Mouse (Mus musculus) spleen, adult 12 weeks (tissue): ENCODE results near the gene Ptprt.

Experiments
- DNase-seq: peaks from one replicate; pipeline ENCODE4 v3.0.0; 2022; ENCODE audit warnings: low spot score

Gene Ptprt

DNA sequence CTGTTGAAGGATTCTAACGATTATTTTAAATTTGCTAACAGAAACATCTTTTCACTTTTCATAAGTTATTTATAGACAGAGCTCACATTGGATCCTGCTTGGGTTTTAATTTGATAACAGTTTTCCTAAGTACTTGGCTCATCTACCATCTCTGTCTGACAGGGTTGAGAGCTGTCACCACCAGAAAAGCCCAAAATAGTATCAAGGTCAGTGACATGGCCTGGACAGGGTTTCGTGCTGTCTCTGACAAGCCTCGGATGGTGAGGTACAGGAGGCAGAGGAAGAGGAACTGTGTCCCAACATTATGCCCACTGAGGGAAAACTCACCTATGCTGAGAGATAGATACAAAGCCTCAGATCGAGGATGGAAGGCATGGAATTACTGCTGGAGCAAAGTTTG, 79.3 kb downstream of the Ptprt start:
- DNase-seq = no peak

DNA sequence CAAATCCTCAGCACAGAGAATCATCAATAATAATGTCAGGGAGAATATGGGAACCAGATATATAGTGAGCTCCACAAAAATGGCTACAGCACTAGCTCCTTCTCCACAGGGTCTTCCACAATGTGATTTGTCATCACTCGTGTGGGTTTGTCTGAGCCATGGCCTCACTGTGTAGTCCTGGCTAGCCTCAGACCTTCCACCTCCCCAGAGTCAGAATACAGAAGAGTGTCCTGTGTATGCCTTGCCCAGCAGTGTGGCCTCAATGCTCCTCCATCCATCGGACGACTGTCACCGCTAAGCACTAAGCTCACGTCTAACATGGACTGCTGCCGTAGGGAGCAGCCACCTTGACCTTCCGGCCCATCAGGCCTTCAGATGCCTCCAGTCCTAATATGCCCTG, 83.1 kb downstream of the Ptprt start:
- DNase-seq = no peak

DNA sequence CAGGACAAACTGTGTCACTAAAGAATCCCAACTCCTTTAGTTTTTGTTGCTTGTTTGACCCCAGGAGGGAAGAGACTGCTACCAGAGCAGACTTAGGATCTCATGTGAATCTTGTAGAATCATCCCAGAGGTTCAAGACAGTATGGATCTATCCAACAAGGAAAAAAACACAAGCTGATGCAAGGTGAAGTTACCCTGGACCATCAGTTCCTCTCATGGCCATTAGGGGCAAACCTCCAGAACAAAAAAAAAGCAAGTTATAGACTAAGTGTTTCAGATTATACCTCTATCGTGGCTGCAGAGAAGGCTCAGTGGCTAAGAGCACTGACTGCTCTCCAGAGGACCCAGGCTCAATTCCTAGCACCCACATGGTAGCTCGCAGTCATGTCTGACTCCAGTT, 88.1 kb downstream of the Ptprt start:
- DNase-seq = no peak

DNA sequence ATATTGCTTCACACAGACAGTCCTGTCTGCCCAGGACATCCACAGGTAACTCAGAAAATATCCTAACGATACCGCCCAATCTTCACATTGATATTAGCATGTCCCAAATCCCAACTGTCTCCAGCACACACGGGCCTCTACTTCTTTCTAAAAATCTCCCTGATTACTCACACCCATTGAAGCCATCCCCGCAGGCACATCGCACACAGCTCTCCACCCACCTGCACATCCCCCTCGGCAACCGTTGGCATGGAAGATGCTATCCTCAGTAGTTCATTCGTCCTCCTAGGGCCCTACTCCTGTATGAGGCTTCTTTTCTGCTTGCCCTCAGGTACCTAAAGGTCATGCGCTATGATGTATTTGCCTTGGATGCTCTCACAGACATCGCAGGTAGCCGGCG, 89.9 kb downstream of the Ptprt start:
- DNase-seq = no peak

DNA sequence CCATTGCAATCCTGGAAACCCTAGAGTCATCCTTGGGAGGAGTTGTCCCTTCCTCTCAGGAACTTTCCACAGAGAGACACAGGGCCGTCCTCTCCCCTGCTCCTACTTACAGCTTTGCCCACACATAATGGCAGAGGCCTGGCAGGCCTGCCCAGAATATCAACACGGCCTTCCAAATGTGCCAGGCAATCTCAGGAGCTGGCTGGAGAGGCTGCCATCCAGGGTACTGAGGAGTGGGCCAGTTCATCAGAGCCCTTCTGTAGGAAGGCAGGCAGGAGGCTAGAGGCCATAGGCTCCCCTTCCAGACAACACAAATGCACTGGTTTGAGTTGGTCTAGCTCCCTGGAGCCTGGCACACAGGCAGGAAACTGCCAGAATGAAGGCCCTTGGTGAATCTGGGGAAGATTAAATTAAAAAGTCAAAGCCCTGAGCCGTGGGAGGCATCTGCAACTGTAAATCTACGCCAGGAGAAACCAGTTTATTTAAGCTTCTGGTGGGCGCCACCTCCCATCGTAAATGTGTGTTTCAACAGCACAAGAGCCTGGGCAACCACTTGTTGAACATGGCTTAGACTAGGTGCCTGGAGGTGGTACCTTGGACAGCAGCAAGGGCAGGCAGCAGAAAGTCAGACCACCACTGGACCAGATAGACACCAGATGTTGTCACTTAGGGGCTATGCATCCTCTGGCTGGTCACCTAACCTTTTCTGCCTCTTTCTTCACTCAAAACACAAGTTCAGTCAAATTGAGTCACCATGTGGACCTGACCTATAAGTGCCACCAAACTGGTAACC, 92.4 kb downstream of the Ptprt start:
- DNase-seq = no peak

DNA sequence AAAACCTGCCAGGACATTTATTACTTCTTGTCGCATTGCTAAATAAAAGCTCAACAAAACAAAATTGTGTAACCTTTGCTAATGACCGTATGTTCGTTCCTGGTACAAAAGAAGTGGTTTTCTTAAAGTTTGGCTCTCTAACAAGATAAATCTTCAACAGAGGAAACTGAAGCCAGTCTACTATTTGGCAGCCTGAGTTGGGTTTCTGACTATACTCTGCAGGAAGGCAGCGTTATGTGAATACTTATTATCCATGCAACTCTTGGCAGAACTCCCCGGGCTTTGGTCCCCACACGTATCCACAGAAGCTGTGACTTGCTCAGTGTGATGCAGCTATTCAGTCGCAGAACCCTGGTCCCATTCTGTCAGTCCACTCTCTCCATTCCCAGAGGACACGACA, 112.6 kb downstream of the Ptprt start:
- no peak for DNase-seq

DNA sequence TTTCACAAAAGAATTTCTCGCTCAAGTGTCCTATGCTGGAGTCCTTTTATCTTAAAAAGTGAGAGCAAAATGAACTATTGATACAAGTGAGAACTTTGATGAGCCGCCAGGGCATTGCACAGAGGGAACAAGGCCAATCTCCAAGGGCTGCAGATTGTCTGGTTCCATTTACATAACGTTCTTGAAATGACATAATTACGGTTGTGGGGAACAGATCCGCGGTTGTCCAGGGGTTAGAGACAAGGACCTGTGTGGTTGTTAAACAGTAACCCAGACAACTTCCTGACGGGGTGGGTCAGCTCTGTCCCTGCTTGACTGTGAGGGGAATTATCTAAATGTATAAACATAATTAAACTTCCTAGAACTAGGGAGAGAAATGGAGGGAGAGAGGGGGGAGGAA, 129.3 kb downstream of the Ptprt start:
- DNase-seq = no peak

DNA sequence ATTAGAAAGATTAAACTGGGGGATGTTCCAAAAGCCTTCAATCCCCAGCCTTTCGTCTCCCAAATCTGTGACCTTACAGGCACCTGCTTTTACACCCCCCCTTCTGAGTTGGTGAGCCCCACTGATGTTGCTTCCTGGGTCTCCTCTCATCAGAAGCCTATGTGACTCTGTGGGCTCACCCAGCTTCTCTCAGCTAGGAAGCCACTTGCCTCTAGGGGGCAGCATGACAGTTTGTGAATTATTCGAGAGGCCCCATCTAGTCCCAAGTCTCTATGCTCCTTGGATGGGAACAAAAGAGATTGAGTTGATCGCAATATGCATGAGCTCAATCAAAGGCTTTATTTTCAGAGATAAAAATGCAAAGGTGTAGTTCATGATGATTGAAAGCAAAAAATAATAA, 132.0 kb downstream of the Ptprt start:
- DNase-seq = no peak

DNA sequence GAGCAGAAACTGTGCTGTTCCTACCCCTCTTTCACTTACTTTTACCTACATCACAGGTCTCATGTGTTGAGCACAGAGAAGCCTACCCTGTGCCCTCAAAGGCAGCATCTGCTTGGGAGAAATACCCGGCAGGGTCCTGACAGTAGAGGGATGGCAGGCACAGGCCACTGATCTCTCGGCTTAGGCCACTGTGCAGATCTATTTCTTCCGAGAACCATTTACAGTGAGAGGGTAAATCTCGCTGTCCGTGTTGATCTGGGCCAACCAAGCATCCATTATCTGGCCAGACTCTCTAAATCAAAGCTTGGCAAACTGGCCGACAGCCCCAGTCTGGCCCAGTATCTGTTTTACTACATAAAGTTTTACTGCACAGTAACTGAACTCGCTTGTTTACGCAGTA, 145.0 kb downstream of the Ptprt start:
- no peak for DNase-seq

DNA sequence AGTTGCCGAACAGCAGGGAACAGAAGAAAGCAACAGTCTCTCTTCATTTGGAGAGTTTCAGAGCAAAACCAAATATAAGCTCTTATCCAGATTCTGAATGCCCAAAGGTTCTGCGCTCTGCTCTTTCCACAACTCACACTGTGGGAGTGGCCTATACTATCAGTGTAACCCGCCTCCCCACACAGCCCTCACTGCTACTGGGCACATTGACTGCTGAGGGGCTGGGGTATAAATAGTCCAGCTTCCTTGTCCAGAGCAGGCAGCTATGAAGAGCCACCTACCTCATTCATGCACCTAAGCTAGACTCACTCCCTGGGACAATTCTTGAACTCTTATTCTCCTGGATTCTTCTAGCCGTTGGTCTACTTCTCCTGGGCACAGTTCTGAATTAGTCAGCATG, 147.9 kb downstream of the Ptprt start:
- DNase-seq = no peak

DNA sequence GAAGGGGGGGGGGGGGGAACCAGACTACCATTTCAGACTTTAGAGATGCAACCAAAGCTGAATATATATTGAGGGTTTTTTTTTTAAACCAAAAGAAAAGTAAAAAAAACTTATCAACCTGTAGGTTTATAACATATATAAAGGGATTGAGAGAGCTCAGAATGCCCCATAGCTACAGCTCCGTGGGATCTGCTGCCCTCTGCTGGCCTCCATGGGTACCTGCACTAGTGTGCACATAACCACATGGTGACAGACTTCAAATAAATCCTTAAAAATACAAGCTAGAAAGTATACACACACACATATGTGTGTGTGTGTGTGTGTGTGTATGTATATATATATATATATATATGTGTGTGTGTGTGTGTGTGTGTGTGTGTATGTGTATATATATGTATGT, 148.9 kb downstream of the Ptprt start:
- no peak for DNase-seq

DNA sequence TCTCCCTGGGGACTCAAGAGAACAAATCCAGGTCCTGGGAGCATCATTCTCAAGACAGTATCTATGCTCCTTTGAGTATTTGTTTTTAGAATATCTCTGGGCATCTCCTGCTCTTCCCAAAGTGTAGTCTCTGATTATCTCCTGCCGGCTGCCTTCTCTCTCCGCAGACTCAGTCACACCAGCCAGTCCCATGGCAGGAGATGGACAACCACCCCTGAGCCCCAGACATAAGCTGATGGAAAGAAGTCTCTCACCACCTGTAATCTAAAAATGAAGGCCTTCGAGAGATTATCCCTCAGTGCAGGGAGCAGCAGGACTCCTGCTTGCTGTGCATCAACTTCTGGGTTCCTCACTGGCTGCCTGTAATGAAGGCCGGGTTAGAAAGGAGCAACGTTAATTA, 151.9 kb downstream of the Ptprt start:
- DNase-seq = no peak

DNA sequence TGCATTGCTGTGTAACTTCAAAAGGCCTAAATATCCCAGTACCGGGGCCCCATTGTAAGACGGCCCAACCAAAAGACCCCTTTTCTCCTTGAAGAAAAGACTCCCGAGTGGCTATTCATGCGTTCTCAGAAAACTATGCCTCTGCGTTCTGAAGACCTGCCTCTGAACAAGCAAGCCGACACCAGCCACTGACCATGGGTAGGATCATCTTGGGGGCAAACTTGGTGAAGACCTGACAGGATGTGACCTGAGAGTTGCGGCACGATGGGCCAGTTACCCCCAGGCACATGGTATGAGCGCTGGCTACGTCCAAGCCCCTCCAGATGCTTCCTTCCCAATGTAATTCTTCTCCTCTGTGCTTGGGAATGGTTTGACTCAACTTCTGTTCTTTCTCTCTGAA, 153.3 kb downstream of the Ptprt start:
- DNase-seq = no peak

DNA sequence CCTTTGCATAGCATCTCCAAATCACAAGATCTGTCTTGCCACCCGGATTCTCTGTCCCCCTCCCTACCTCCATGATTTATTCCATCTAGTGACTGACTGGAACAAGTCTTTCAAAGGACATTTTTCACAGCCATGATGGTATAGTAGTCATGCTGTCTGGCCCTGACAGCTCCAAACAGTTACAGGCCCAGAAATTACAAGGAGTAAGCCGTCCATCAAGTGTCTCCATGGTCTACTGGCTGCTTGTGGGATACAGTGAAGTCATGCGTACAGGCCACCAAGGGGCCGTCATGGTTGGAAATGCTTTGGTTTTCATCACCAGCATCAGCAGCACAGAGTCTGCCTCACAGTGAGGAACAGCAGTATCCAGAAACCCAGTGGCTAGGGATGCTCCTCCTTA, 156.1 kb downstream of the Ptprt start:
- no peak for DNase-seq

DNA sequence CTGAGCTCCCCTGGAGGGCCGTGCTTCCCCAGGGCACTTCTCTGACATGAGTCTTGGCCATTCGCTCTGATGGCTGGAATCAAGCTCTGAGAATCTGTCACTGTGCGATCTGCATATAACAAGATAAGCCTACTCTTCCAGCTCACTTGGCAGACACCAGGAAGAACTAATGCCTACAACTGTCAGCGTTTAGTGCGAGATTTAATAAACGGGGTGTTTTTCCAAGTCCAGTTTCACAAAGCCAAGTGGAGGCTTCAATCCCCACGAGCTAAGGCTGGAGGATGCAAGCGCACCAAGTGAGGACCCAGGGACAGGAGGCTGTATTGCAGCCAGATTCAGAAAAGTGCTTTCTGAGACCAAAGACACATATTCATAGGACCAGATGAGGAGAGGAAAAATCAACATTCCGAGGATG, 161.4 kb downstream of the Ptprt start:
- no peak for DNase-seq

DNA sequence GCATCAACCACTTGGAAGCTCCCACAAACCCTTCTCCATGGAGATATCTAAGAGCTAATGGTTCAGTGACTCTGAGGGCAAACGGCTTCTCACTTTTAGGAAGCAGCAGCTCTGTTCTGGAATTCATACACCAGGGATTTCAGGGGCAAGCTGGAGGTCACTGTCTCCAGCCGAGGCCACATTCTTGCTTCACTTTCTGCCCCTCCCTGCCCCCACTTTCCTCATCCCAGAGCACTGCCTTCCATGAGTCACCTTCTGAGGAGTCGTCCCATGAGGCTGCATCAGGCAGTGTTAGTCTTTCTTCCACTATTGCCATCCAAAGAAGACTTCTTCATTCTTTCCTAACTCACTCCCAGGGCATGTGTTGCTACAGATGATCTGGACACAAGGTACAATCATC, 162.8 kb downstream of the Ptprt start:
- no peak for DNase-seq

DNA sequence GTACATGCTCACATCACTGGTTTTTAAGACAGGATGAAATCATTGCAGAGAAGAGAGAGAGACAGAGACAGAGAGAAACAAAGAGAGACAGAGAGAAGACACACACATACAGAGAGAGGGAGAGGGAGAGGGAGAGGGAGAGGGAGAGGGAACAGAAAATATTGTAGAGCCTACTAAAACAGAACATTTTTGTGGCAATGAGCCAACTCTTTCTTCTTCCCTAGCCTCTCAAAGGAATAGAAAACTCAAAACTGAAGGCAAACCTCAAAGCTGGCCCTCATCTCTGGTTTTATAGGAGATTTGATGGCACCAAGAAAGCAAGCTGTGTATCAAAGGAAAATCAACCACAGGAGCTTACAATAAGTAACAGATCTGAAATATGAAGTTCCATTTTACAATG, 176.9 kb downstream of the Ptprt start:
- no peak for DNase-seq

DNA sequence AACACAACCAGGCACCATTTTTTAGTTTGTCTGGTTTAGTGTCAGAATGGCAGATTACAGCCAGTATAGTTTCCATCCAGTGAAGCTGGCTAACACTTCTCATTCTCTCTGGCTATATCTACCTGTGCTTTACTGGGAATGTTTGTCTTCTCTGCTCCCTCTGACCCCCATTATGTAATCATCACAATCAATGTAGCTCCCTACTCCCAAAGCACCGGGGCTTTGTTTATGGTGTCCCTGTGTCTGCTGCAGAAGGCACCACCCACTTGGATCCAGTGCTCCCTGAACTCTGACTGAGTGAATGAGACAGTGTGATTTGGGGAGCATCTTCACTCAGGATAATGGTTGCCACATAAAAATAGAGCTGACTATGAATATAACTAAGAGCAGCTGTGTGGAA, 217.8 kb downstream of the Ptprt start:
- no peak for DNase-seq

DNA sequence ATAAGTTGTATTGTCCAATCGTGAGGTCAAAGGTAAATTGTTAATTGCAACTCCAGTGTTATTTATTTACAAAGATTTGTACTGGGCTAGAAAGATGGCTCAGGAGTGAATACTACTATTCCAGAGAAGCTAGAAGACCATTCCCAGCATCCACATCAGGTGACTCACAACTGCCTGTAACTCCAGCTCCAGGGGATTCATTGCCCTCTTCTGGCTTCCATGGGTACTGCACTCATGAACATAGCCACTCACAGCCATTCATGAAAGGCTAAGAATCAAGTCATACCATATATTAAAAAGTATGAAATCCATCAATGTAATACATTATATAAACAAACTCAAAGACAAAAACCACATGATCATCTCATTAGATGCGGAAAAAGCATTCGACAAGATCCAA, 224.3 kb downstream of the Ptprt start:
- DNase-seq = no peak

DNA sequence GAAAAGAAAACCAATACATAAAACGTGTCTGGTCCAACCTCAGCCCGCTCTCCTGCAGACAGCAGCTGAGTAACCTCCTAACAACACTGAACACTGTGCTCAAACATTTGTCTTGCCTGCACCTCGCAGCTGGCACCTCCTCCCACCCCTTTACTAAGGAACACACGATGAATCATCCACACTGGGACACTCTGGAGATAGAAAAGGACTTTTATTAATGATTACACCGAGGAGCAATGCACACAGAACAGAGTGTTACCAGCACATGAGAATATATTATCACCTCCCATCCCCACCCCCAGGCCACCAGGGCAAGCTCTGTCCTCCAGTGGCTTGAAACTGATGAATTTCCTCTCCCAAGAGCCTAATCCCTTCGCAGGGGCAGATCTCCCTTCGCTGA, 230.8 kb downstream of the Ptprt start:
- DNase-seq = no peak

DNA sequence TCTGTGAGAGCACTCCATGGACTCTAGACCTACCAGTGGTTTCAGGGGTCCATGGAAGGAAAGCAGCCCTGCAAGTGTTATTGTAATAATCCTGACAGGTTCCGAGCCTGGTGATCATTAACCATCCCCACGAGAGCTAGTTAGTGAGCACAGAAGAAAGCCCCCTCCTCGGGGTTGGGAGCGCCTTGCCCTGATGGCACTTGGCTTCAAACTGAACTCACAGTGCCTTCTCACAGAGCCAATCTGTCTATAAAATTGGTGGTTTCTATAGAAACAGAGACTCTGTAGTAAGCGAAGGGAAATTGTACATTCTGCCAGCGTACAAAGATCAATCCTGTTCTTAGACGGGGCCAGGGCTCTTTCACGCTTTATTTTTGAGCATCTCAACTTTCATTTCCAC, 234.8 kb downstream of the Ptprt start:
- no peak for DNase-seq

DNA sequence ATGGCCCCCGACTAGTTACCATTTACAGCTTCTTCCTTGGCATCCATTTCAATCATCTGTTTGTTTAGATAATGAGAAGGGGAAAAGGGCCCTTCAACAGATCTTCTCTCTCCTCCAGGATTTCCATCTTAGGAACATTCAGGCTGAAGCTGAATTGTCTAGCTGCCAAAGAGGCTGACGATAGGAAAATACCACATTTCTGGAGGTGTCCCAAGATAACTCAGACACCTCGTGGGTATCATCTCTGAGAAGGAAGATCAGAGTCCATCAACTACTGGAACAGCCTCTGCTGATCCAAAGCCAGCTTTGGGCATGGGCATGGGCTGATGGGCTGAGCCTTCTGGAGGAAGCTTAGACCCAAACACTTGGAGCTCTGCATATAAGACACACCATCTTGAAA, 242.8 kb downstream of the Ptprt start:
- DNase-seq = no peak

DNA sequence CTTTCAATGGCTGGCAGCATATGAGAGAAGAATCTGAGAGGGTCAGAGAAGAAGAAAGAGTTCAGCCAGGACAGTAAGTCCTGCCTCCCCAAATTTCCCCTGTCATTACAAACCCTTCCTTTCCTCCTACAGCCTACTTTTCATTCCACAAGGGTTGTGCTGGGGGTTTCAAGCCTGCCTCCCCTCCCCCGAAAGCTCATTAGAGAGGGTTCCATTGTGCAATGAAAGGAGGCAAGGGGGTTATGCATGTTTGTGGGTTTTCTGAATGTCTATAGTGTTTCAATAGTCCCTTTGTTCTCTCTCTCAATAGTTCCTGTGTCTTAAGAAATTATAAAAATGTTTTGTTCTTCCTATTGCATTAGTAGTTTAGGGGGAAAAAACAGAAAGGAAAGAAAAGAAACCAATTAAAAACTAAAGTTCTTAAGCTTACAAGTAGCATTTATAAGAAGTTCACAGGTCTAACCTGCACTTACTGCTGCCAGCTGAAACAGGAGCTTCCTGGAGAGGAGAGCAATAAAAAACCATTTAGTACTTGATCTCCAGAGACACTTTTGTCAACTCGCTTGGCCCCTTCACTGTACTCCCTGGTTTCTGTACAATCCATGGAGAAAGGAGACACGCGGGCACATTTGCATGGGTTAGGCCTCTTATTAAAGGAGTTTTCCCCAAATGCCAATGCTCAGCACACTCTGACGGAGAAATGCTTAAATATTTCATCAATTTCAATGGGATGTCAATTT, 247.7 kb downstream of the Ptprt start:
- DNase-seq = no peak

DNA sequence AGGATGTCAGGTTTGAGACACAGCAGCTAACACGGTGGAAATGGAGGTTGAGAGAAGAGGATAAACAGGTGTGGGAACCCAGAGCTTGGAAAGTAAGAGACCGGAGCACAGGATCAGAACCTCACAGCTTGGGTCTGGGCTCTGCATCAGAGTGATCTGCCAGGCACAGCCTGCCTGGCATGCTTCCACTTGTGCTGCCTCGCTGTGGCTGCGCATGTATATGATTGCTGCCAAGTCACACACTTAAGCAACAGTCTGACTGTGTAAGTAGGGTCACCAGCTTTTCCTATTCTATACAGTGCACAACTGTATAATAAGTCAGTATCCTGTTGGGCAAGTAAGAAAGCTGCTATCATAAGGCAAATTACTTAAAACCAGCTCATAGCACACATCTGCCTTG, 249.9 kb downstream of the Ptprt start:
- DNase-seq = no peak
